Mouse (Mus musculus) 3T3-L1 (cell line): ENCODE data around the gene 1700029H14Rik.

Experiments
- DNase-seq: peaks from one replicate; pipeline ENCODE4 v3.0.0-alpha.2; 2015; ENCODE audit warnings: low read depth, low spot score

The 1700029H14Rik gene

DNA sequence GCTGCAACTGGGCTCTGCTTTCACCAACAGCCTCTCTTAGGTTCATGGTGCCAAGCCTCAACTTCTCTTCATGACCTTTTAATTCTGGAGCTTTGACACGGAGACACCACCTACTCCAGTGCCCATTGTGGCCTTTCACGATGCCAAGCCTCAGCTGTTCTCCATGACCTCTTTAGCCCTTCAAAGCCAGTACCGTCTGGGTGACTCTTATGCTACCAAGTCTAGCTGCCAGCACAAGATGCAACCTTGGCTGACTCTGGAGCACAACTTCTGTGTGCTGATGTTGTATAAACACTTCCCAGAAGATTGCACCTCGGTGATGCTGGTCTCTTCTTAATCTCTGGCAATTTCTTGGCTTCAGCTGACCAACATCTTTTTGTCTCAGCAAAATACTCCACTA is 15.8 kb downstream of the 1700029H14Rik start:
- no peak for DNase-seq

DNA sequence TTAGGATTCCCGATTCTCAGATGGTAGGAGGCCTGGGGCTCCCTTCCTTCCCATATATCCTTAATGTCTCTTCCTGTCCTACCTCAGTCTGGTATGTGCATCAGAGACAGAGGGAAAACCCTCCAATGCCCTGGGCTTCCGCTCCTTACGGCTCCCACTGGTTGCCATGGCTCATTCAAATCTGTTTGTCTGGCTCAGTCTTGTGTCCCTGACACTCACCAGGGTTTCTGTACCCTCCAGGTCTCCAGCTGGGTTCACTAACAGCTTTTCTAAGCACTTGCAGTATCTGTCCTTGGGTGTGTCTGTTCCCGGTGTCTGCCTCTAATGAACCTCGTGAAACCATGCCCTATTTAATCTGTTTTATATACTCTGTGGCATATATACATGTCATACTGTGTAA is 20.7 kb downstream of the 1700029H14Rik start:
- DNase-seq = no peak

DNA sequence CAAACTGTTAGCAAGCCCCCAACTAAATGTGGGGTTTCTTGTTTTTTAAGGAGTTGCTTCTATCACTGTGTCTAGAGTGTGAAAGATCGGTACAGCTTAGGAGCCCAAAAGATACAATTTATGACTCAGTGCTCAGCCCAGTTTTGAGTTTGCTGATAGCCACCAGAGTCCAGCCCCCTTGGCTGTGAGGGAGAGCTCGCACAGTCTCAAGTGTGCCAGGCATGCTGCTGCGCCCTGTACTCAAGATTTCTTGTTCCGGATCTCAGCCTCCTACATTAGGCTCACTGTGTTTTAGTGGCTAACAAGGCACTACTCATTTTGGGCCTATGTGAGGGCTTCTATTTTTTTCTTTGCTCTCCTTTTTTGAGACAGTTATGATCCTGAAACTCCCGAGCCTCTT is 22.1 kb downstream of the 1700029H14Rik start:
- no peak for DNase-seq

DNA sequence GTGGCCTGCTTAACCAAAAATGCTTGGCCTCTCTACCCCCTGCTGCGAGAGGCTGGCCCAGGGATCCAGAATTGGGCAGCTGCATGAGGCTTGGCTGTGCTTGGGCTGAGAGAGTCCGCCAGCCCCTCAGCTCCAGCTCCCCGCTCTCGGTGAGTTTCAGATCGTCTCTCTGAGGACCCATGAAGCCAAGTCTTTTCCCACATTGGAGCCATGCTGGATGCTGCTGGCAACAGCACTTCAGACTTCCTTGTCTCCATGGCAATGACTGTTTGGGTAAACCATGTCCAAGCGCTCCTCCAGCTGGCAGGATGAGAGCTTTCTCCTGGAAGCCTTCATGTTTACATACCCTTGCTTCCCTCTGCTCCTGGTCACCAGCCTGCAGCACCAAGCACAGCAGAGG is 23.4 kb downstream of the 1700029H14Rik start:
- DNase-seq = peak; percentile 42

DNA sequence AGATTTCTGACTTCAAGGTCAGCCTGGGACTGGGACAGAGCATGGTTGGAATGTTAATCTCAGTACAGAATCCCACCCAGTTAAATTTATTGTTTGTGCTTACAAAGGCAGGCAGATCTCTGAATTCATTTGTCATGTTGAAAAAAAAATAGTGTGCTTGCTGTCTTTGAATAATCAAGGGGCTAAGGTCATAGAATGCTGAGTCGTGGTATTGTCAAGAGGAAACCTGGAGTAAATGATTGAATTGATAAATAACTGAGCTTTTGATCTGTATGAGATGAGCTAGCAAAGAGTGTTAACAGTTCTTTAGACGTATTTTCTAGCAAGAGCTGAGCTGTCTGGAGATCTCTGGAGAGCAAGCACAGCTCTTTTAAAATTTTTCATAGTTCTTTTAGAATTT is 25.2 kb downstream of the 1700029H14Rik start:
- no peak for DNase-seq

DNA sequence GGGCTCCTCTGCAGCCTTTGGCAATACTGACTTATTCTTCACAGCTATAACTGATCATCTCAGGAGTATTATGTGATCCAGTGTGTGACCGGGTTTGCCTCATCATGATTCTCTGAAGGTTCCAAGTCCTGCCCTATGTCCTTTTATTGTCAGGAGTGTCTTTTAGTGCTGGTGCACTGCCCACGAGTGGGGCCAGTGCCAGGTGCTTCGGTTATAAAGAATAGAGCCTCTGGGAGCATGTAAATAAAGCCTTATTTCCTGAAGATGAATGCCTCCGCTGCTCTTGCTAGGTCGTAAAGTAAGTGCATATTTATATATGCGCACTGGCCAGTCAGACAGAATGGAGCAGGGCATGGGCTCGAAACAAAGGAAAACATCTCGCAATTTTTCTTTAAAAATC is 29.1 kb downstream of the 1700029H14Rik start:
- DNase-seq = no peak

DNA sequence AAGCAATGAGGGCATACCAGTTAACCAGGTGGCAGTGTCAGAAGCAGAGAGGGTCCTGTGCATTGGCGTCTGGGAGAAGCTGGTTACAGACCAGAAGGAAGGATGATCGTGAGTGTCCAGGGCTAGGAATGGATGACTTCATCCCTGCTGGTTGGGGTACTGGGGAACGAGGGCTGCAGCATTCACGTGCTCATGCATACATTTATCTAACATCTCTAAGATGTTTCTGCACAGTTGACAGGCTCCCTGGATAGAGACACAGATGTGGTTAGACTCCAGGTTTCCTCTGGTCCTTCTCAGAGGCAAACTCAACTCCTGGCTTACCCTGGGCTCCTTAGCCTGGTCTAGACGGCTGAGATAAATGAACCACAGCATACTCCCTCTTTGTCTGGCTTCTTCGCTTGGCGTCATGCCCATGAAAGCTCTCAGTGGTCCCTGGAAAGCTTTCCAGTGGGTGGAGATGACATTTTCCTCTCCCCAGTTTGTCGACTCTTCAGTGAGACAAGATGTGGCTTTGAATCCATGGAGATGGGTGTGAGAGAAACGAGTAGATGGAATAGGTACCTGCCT is 30.6 kb downstream of the 1700029H14Rik start:
- DNase-seq = peak; percentile 40

DNA sequence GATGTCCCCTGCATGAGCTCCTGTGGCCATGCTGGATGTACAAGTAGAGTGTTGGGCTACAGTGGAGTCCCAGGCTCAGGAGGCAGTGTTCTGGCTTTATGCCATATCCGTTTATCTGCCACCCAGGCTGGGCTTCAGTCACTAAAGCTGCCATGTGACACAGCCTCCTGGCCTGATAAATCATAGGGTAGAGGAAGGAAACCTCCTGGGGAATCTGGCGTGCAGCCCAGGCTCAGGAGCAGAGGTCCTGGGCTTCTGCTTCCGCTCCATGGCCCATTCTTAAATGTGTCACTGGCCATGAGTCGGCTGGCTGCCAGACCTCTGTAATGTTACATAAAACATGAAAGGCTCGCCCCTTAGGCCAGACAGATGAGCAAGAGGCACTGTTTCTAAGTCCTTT is 31.3 kb downstream of the 1700029H14Rik start:
- peak; percentile 98 for DNase-seq

DNA sequence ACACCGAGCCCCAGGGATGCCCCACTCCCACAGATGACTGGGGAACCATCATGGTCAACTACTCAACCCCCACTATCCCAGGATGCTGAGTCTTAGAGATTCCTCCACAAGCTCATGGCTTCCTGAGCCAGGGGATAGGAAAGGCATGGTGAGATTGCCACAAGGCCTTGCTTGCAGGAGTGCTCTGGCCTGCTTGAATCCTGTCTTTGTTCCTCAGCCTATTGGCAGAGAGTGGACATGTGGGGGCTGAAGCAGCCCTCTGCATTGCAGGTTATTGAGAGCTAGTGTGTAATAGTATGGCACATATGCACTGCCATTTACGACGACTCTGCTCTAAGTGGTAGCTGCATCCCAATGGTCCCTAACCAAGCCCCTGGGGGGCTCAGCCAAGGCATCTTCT is 31.9 kb downstream of the 1700029H14Rik start:
- peak; percentile 73 for DNase-seq

DNA sequence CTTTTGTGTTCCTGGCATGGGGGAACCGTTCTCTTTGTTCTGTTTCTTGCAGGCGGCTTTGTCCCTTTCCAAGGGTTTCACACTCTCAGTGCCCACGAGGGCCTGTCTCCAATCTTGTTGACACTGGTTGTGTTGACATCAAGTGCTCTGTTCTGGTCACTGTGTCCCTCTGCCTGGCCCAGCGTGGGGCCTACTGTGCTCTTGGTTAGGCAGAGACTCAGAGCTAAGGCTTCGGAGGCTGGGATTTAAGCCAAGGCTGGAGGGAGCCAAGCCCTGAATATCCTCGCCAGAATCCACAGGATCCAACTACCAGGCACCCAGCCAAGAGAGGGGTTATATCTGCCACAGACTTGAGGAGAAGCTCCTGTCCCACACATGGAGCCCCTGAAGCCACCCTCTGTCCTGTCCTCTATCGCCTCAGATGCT is 32.4 kb downstream of the 1700029H14Rik start:
- DNase-seq = peak; percentile 91

DNA sequence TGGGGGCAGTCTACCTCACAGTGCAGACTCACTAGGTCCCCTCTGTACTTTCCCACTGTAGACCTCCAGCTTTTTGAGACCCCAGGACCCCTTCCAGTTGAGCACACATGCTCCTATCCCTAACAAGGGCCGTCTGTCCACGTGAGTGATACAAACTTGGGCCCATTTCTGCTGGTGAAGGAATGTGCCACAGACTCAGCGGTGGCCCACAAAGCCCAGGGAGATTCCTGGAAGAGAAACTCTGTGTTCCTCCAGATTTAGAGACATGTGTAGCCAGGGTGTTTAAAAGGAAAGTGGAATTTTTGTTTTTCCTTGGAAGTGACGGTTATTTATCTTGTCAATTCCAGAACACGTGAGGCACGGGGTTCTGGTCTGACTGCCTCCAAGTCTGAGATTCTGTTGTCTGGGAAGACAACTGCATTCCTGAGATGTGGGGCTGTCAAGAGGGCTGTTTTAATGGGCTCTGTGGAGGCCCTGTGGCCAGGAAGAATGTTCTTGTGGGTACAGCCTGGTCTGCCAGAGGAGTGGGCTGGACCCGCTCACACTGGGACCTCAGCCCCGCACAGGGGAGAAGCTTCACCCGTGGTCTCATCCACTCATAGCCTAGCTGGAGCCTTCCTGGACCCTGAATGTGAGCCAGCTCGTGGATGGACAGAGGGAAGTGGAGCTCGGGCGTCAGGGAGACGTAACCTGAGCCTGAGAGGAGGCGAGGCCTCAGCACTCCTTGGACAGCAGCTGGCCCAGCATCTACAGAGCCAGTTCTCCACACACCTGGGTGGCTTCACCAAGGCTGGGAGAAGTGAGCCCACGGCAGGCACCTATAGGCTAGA is 33.0 kb downstream of the 1700029H14Rik start:
- peak; percentile 89 for DNase-seq

DNA sequence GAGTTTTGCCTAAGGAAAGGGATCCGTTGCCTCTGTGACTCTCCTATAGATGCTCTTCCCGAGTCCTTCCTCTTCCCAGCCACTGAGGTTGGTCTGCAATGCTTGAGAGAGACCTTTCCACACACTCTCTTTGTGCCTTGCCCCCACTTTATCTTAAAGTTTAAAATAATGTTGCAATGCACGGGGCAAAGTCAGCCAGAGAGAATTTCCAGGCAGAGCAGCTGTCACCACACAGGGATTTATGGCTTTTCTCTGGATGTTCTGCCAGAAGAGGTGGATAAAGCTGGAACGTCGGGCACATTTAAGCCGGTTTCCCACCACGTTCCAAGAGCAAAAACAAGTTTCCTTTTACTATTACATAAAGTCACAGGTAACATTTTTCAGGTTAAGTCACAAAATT is 40.9 kb downstream of the 1700029H14Rik start:
- DNase-seq = peak; percentile 88

DNA sequence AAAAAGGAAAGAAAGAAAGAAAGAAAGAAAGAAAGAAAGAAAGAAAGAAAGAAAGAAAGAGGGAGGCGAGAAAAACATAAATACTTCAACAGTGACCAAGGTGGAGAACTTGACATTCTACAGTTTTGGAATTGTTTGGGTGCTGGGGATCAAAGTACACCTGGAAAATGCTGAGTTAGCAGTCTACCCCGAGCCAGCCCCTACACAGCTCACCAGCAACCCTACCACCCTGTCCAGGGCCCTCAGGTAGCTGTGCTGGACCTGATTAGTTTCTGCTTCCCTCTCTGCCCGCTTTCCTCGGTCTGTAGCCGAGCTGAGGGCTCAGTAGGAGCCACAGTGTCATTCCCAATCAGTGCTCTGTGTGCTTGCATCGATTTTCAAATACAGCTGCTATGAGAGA is 41.9 kb downstream of the 1700029H14Rik start:
- no peak for DNase-seq

DNA sequence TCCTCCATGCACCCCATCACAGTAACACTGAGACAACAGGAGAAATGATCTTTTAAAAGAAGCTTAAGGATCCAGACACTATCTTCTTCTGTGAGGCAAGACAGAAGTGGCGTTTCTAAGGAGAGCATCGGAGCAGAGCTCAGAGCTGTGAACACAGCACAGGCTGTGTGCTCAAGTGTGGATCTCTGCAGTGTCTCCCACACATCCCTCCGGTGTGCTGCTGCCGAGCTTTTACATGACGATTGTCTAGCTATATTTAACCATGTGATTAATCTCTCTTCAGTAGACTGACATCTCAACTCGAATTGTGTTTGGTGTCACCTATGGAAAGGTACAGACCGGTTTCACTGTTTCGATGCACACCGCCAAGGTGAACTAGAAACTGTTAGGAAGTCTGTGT is 42.8 kb downstream of the 1700029H14Rik start:
- DNase-seq = no peak

DNA sequence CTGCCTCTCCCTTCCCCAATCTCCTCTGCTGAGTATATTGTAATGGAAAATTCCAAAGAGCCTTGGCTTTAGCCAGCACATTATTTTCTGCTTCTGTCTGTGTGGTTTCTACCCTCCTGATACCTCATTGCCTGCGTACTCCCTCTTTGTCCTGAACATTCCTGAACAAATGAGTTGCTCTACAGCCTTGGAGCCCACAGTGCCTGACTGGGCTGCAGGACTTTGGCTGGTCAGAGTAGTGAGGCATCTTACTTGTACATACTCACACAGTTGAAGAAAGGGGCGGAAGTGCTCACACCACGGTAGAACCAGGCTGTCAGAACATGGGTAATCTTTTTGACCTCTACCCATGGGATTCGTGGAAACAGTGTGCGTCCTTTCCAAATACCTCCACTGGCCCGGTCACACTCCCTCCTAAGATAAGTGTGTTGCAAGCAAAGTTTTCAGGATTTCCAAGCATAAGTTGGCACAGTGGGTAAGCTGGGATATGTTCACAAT is 44.9 kb downstream of the 1700029H14Rik start:
- DNase-seq = peak; percentile 64

DNA sequence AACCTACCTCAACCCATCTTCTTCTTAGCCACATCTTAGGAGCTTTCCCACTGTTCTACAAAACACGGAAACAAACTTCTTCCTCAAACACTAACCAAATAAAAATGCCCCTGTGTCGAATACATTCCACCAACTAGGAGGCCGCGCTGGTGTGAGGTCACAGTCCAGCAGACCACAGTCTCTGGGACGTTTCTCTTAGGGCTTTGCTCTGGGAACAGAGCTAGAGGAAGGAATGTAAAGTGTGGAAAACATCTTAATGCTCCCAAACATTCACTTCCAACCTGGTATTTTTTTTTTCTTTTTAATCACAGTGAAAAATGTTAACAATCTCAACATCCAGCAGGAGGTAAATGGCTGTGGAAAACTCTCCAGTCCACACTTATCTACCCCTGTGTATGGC is 45.5 kb downstream of the 1700029H14Rik start:
- DNase-seq = peak; percentile 56

DNA sequence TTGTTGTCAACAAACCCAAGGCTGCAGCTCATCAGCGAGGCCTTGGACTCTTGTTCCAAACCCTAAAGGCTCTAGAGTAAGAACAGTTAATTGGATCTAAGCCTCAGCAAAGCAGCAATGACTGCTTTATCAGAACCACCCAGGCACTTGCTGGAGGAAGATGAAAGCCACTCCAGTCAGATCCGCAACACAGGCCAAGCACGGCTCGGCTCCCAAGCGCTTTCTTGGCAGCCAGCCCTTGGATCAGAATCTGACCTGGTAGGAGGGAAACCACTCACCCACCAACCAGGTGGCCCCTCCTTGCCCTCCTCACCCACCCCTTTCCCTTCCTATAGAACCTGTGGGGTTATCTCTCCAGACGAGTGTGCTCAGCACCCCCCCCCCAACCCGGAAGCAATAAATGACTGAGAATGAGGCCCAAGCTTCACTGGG is 46.2 kb downstream of the 1700029H14Rik start:
- no peak for DNase-seq

DNA sequence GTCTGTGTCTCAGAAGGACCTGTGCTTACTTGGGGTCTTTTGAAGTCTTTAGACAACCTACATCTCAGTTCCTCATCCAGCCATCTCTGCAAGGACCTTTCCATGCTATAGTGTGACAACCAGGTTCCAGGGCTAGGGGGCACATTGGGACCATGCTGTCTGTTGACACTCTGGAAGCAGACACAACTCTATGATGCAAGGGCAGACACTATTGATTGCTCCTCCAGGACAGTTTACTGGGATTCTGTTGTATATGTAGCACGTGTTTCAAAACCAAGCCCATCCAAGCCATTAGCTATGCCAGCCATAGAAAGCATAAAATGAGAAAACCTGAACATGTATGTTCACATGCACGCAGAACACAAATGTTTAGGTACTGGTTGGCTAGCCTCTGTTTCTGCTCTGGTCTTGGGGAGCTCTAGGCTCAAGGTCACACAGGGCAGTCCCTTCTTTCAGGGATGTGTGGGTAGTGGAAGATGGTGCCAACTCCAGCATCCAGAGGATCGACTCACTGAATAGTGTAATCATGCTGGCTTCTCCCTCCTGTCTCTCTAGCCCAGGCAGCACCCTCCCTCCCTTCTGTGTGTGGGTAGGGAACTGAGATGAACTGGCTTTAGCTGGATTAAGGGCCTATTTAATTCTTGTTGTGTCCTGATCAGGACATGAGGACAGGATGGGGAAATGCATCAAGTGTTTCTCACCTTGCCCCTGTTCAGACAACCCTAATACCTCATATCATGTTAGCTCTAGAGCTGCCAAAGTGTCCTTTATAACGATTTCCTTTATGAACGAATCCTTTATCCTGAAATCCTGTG is 48.5 kb downstream of the 1700029H14Rik start:
- no peak for DNase-seq

DNA sequence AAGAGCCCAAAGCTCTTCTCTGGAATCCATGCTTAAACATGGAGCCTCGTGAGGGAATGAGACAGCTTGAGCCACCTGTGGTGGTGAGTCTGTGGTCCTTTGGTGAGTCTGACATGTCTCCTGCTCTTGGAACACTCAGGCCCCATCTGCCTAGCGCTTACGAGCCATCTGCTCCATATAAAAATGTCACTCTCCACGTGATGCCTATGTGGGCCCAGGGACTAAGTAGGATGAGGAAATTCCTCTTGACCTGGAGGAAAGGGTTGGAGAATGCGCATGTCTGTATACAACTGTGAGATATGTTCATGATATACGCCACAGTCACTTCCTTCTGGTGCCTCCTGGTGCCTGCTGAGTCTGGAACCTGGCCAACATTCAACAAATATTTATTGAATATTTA is 49.6 kb downstream of the 1700029H14Rik start:
- no peak for DNase-seq

DNA sequence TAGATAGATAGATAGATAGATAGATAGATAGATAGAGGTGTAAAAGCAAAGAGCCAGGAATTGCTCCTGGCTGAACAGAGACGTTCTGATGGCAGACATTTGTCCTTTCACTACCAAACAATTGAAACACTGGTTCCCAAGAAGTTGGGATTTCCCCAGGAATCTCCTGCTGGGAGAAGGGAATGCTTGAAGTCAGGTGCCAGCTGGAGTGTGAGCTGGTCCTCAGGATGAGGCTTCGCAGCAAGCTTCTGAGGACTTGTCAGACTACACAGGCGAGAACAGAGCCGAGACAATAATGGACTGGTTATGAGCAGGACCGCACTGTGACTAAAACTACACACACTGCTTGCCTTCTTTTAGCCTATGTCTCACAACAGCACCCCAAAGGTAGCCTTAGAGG is 50.2 kb downstream of the 1700029H14Rik start:
- no peak for DNase-seq

DNA sequence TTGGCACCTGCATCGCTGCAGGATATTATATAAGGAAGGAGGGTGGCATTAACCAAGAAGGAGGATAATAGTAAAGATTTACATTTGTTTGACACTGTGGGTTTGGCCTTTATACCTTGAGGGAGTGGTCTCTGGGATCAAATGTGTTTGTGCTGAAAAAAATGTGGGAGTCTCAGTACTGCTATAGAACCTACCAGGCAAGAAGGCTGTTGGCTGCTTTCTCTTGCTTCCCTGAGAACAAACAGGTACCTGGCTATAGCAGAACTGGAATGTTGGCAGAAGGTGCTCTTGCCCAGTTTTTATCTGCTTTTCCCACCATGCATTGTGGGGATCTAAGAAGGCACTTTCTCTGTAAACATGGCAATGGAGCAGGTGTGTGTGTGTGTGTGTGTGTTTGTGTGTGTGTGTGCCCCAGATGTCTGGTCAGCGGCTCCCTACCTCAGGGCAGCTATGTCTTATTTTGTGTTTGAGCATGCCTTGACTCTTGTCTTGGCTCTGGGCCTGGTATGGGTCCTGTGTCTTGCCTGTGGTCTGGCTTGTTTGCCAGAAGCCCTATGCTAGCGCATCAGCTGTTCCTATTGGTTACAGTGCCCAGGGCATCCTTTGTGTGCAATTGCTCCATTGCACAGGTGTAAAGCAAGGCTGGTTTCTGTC is 54.9 kb downstream of the 1700029H14Rik start:
- peak; percentile 60 for DNase-seq

DNA sequence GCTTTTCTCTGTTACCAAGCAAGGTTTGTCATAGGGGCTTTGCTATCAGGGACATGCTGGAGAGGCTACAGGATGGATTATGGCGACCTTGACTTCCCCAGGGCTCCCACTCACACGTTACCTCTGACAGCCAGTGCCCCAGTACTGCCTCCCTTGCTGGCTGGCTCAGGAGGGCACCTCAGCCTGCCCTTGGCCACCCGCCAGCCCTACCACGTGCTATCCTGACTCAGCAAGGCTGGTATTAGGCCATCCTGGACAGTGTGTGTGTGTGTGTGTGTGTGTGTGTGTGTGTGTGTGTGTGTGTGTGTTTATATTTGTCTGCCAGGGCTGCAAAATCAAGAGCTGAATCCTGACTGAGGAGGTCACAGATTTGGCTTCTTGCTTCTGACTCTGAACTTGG is 55.4 kb downstream of the 1700029H14Rik start:
- peak; percentile 73 for DNase-seq
